Mouse (Mus musculus): Measurements from ENCODE around the gene Spata5.

Gene Spata5

GRCm38 (mm10) chr3:37419458-37419991 is at the start of gene Spata5:
TSS of gene Spata5 (plus strand) at chr3:37419896.
- peak; percentile 70 for DNase-seq (ENCODE audit: low spot score)

DNA sequence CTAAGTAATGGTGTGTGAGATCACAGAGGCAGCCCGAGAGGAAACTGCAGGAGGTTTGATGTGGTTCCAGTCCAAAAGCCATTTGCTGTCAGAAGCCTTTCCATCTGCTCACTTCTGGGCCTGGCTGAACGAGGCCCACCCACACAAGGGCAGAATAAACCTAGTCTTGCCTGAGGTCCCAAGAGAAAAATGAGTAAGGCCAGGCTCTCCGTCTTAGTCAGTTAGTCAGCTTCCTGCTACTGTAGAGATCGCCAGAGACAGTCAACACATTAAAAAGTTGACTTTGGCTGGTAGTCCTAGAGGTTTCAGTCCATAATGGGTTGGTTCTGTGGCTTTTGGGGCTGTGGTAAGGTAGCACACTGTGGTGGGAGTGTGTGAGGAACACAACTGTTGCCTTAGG is 49.3 kb upstream of the Spata5 start:
- DNase-seq (ENCODE audit: low spot score) = no peak

GRCm38 (mm10) chr3:37373712-37374111 is 46.0 kb upstream of the Spata5 start:
- DNase-seq (ENCODE audit: low spot score) = no peak

DNA sequence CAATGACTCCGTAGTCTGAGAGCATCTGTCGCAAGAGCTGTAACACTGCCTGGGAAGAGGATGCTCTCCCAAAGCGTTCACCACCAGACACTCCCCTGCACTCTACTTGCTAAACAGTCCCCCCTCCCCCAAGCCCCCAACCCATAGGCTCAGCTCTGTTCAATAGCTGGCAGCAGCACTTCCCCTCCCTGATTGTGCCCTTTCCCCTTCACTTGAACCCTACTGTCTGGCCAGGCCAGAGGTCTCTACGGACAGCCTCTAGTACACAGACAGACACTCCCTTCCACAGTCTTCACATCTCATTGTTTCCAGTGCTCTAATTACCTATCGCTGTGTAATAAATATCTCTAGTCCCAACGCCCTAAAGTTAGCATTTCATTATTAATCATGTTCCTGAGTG is 41.8 kb upstream of the Spata5 start:
- no peak for DNase-seq (ENCODE audit: low spot score)

DNA sequence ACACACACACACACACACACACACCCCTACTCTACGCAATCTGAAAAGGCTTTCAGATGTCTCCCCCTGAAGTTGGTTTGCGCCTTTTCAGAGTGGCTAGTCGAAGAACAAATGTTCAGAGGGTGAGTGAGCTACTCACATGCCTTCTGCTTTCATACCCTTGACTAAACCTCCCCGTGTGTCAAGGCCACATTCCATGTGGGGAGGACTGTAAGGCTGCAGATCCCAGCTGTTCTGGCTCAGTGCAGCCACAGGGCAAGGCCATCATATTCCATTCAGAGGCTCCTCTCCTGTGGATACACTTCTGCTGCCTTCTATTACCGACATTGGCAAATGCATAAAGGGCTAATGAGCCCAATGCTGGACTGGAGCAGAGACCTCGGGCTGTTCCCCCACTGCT is 41.3 kb upstream of the Spata5 start:
- DNase-seq (ENCODE audit: low spot score) = no peak

DNA sequence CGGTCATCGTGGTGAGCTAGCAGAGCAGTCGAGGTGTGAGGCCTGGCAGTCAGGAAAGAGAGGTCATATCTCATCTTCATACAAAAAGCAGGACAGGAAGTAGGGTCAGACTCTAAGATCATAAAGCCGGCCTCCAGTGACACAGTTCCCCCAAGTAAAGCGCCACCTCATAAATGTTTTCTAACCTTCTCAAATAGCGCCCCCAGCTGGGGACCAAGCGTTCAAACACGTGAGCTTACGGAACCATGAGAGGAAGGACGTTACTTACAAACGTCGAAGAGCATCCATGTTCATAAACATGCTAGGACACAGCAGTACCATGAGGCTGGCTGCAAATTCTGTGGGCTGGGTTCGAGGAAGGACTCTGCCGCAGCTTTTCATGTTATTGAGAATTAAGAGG is 40.5 kb upstream of the Spata5 start:
- DNase-seq (ENCODE audit: low spot score) = no peak

GRCm38 (mm10) chr3:37379930-37380881 is 39.5 kb upstream of the Spata5 start:
- no peak for DNase-seq (ENCODE audit: low spot score)

DNA sequence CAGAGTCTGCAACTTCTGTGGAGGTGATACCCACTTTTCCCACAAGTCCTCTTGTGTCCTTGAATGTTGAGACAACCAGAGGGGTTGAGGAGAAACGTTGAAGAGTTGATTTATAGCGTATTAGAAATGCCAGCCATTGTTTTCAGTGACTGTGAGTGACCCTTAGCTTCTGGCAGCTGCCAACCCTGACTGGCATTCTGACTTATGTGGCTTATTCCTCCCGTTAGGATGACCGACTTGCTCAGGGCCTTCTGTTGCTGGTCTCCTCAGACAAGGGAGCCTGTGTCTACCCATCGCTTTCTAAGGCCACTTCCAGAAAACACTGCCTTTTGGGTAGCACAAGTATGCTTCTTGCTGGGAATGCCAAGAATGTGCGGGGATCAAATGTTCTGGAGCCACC is 38.2 kb upstream of the Spata5 start:
- no peak for DNase-seq (ENCODE audit: low spot score)

DNA sequence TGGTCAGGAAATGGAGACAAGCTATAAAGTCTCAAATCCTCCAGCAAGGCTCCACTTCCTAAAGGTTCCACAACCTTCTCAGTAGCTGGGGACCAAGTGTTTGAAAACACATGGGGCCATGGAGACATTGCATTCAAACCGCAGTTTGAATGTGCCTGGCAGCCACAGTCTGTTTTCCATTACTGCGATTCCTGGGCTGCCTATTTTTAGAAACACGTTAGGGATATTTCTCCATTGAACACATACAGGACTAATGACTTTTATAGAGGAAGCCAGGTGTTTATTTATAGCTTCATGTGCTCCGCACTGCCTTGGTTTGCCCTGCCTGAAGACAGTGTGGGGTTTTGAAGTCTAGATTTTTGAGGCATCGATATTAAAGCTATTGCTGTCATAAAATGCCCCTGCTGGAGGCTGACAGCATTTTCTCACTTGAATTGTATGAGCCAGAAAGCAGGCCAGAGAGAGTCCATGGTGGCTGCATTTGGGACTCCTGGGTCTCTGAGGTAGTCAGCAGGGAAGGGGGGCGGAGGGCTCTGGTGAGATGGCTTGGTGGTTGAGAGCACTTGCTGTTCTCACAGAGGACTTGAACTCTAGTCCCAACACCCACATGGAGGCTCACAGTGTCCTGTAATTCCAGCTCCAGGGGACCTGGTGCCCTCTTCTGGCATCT is 36.5 kb upstream of the Spata5 start:
- DNase-seq (ENCODE audit: low spot score) = no peak

- DNase-seq (ENCODE audit: low spot score) = no peak
Measured at GRCm38 (mm10) chr3:37387310-37387709, 32.4 kb upstream of the Spata5 start.

DNA sequence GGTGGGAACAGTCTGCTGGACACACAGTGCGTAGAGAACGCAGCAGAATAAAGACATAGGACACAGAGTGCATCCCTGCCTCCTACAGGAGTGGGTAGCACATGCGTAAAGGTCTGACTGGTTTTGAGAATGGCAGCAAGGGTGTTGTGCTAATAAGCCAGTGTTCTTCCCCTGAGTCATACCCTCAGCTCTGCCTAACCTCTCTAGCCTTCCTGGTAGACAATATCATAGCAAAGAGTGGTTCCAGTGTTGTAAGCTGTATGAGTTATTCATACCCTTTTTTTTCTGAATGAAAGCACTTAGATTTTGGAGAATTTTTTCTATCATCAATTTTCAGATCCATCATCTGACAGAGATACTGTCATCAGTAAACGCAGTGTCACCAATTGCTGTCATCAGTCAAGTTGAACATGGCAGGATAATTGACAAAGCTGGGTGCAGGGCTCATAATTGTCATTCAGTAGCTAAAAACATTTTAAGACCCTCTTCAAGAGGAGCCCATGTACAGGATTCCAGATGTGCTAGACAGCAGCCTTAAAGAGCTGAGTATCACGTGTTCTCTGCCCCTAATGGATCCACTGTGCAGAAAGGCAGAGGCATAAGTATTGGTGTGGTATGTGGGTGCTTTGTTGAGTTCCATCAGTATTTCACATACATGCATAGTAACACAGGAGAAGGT is 22.6 kb upstream of the Spata5 start:
- DNase-seq (ENCODE audit: low spot score) = no peak

DNA sequence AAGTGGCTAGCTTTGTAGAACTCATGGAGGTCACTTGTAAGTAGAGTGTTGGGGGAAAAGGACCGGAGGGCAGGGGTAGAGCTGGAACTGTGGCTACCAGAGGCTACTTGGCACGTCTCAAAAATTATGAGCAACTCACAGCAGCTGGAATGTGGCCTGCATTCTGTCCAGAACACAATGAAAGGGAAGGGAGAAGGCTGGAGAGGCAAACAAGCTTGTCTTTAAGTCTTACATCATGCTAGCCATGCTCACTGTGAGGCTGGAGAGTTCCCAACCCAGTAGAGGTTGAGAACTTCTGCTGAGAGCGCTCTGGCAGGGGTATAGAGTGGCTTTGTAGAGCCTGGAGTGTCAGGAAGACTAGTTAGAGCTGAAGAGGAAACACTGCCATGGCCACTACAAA is 22.1 kb upstream of the Spata5 start:
- DNase-seq (ENCODE audit: low spot score) = no peak

DNA sequence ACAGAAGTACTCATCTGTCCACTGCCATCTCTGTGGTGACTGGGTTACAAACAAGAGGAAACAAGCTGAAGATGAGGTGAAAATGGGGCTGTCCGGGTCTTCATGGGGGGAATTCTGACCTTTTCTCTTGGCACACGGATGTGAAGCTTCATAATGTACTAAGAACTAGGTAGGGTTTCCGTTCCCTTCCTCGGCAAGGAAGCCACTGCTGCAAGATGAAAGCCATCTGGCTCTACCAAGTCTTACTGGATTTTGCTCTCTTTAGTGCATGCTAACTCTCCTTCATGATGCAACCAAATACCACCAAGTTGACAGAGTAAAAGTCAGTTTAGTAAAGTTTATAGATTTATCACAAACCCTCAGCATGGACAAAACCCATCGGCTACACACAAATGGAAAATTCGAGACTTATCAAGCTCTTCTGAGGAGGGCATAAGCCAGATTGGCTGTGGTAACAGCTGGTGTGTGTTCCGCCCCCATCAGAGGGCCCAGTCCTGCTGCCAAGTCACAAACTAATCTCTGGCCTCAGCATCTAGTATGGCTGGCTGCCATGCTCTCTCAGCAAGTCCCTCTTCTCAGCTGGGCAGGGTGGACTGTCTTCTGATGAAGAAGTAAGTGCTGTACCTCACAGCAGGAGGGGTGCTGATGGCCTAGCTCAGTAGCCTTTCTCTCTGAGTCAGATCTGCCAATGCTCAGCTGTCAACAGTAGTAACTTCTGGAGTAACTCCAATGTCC is 20.9 kb upstream of the Spata5 start:
- DNase-seq (ENCODE audit: low spot score) = no peak

DNA sequence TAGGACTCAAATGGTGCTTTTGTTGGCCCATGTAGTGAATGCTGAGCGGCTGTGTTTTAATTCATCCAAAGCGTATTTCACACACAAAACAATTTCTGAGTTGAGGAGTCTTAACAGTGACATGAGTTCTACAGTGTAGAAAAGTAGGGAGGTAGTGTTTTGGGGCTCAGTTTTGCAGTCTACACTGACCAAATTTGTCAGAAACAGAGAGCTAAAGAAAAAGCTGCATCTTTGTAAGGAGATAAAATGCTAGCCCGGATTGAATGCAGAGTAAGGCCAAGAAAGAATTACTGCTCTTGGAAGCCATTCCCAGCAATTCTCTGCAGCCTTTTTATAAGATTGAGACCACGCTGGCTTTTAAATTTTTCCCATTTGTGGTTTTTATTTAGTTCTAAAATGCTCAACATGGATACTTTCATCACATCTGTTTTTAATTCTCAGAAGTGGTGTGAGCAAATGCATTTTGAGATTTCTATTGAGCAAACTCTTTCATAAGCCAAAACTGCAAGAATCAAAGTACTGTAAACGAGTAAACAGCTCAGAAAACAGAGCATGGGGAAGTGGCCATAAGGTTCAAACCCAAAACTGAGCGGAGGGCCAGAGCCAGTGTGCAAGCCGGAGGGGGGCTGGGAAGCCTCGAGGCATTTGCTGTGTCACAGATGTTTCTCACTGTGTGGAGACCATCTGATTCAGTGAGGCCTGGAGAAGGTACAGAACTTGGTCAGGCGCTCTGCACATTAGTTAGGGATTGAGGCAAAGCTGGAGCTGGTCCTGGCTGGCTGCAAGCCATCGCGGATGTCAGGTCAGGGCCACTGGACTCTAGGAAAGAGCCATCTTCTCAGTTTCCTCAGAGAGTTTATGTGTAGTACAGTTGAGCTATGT is 17.7 kb upstream of the Spata5 start:
- no peak for DNase-seq (ENCODE audit: low spot score)

DNA sequence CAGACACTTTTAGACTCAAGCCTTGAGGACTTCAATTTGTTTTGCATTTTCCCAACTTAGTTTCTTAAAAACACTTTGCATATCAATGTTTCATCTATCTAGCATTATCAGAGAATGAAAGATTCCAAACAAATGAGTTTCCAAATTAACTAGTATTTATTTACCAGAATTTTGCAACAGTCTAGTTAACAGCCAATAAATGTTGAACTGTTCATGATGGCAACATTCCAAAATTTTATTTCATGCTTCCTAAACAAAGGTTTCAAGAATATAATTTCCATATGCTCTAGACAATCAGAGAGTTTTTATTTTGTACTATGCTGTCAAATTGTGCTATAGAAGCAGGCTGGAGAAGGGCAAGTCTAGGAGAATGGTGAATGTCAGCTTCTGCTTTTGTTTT is 12.1 kb upstream of the Spata5 start:
- DNase-seq (ENCODE audit: low spot score) = no peak

GRCm38 (mm10) chr3:37413446-37413845 is 6.2 kb upstream of the Spata5 start:
- DNase-seq (ENCODE audit: low spot score) = no peak

- DNase-seq (ENCODE audit: low spot score) = peak; percentile 62
Measured at GRCm38 (mm10) chr3:37414413-37414960, 5.2 kb upstream of the Spata5 start.

- no peak for DNase-seq (ENCODE audit: low spot score)
Measured at GRCm38 (mm10) chr3:37418341-37418740, 1.4 kb upstream of the Spata5 start.

DNA sequence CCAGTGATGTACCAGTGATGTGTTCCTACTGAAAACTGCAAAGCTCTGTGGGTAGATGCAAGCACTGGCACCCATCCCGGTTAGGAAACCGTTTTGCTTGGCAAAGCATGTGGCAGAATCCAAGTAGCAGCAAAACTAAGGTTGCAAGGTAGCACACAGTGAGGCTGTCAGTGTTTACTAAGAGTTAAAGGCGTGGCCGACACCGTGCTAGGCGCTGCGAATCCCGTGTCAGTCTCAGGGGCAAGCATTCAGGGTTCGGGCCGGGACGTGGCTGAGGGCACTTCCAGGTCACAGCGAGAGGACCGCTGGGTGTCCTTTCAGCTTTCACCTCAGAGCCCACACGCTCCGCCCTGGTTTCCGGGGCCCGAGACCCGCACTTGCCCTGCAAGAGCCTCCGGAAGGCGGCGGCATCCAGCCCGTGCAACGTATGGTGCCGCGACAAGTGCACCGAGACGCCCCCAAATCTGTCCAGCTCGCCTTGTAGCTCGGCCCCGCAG is 687 bp upstream of the Spata5 start:
- no peak for DNase-seq (ENCODE audit: low spot score)

DNA sequence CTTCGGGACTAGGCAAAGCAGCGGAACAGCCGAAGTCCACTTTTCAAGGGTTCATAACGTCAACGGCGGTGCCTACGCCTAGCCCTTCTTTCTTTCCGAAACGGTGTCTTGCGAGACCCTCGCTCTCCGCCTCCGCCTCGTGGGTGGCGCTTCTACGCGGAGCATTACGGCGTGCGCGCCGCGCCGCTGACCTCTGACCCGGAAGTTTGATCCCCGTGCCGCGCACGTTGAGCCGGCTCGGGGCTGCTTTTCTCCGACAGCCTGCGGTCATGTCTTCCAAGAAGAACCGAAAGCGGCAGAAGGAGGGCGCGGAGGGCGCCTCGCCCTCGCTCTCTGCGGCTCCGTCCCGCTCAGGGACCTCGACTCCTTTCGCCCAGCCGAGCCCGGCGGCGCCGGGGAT is 376 bp downstream of the Spata5 start, which contains the start of gene Nudt6:
TSS of gene Nudt6 (minus strand) at position 140 of the 400 bp plus-strand sequence.
- DNase-seq (ENCODE audit: low spot score) = peak; percentile 91
